Mouse (Mus musculus): ENCODE measurements around the gene Klhl12. TPM values are rescaled to one million over a fixed set of nuclear protein-coding genes. Genes with fewer than 3 reads are reported as not detected.
"Not testable (repeated sequence)": the region's sequence is repeated elsewhere in the genome, so short reads cannot be mapped to it uniquely, and the experiment has no call there.

Gene Klhl12
- polyA plus RNA-seq, 1 experiment from 2014 or later, result 15.9 TPM

- H3K4me3 ChIP-seq; H3K9ac ChIP-seq; ATAC-seq (ENCODE audit: extremely low read depth, insufficient number of reproducible peaks, low FRiP score, low TSS enrichment); H3K4me1 ChIP-seq; H3K4me2 ChIP-seq; H3K9me3 ChIP-seq; H3K36me3 ChIP-seq; H3K27me3 ChIP-seq (replicated peaks); H3K27ac ChIP-seq (replicated peaks): not testable (repeated sequence)
- WGBS, result 88% methylated on average over 10 of the region's 10 CpGs
These were observed 78.4 kb downstream of the Klhl12 start for GRCm38 (mm10) chr1:134533710-134534109.

DNA sequence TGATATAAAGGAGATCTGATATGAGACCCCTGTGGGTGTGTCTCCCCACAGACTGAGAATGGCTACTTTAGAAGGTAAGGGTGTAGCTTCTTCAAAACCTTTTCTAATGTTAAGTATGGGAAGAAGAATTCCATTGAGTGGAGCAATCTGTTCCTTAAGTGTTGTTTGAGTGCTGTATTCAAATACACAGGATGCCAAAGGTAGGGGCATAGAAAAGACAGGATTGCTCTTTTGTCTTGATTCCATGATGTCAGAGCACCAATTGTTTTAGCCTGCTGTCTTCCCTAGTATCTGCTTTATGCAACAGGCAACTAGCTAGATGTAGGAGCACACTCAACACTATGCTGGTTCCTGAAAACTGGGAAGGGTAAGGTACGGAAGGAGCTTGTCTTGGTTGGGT, 79.7 kb downstream of the Klhl12 start:
- H3K4me1 ChIP-seq, result no peaks in the 10 kb centered on the region
- no peaks in the 10 kb centered on the region for H3K9me3 ChIP-seq
- H3K4me2 ChIP-seq, result no peak overlapping the region
- no peak overlapping the region for H3K27ac ChIP-seq (replicated peaks)
- no peak overlapping the region for H3K4me3 ChIP-seq
- 83% methylated on average over 1 of the region's 1 CpGs for WGBS
- H3K9ac ChIP-seq, result no peak overlapping the region
- no peak for ATAC-seq (ENCODE audit: extremely low read depth, insufficient number of reproducible peaks, low FRiP score, low TSS enrichment)
- no peaks in the 10 kb centered on the region for H3K36me3 ChIP-seq
- H3K27me3 ChIP-seq (replicated peaks), result no peaks in the 10 kb centered on the region

- Histone ChIP-seq H3K4me3 (no peak overlapping the region), H3K9me3 (no peaks in the 10 kb centered on the region), H3K27ac (replicated peaks) (no peak overlapping the region), H3K4me2 (no peak overlapping the region), H3K27me3 (replicated peaks) (no peaks in the 10 kb centered on the region), H3K4me1 (no peaks in the 10 kb centered on the region), H3K9ac (no peak overlapping the region), H3K36me3 (no peaks in the 10 kb centered on the region)
- no peak for ATAC-seq (ENCODE audit: extremely low read depth, insufficient number of reproducible peaks, low FRiP score, low TSS enrichment)
- WGBS, result 64% methylated on average over 3 of the region's 3 CpGs
These were observed 80.2 kb downstream of the Klhl12 start for GRCm38 (mm10) chr1:134535513-134535912.

DNA sequence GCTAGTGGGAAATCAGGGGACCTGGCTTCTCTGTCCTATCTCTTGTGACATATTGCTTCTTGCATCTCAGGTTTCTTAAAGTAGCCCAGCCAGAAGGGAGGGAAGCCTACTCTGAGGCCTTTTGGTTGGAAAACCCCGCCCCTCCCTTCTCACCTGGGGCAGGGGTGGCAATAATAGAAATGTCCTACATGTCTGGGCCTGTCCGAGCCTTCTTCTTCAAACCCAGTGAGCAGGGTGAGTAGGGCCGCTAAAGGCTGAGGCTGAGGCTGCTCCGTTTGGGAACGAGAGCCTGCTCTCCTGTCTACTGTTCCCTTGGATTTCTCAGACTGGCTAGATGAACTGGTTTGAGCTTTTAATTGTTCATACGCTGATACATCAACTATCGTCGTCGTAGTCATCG, 85.3 kb downstream of the Klhl12 start:
- Histone ChIP-seq H3K27me3 (replicated peaks) (no peaks in the 10 kb centered on the region), H3K36me3 (no peaks in the 10 kb centered on the region), H3K4me2 (no peak overlapping the region), H3K4me3 (no peak overlapping the region), H3K9me3 (peaks cover 5% of the 10 kb centered on the region), H3K9ac (no peak overlapping the region), H3K4me1 (no peaks in the 10 kb centered on the region), H3K27ac (replicated peaks) (no peak overlapping the region)
- ATAC-seq (ENCODE audit: extremely low read depth, insufficient number of reproducible peaks, low FRiP score, low TSS enrichment), result no peak
- WGBS, result 79% methylated on average over 10 of the region's 10 CpGs

Other genes with a start within 250 kb of the Klhl12 start
- gene Adora1, start 220.1 kb upstream of the Klhl12 start, polyA plus RNA-seq (2015; fragmentation: Nextera tagmentation; extraction: Ambion mirVana), result 8.3 and 9.0 TPM in 2 replicates
- 1.5 and 3.5 TPM in 2 replicates for gene Myog, start 165.5 kb upstream of the Klhl12 start, polyA plus RNA-seq (2015; fragmentation: Nextera tagmentation; extraction: Ambion mirVana)
- gene Ppfia4, start 122.6 kb upstream of the Klhl12 start, polyA plus RNA-seq (2015; fragmentation: Nextera tagmentation; extraction: Ambion mirVana), result 10.9 and 12.6 TPM in 2 replicates
- 54.0 and 63.0 TPM in 2 replicates for gene Tmem183a, start 93.6 kb upstream of the Klhl12 start, polyA plus RNA-seq (2015; fragmentation: Nextera tagmentation; extraction: Ambion mirVana)
- gene 4933406M09Rik, start 69.6 kb upstream of the Klhl12 start, polyA plus RNA-seq (2015; fragmentation: Nextera tagmentation; extraction: Ambion mirVana), result not detected in 2 replicates
- 37.8 and 44.7 TPM in 2 replicates for gene Cyb5r1, start 50.0 kb upstream of the Klhl12 start, polyA plus RNA-seq (2015; fragmentation: Nextera tagmentation; extraction: Ambion mirVana)
- gene Adipor1, start 40.2 kb upstream of the Klhl12 start, polyA plus RNA-seq (2015; fragmentation: Nextera tagmentation; extraction: Ambion mirVana), result 133 and 134 TPM in 2 replicates
- gene Rabif, start 39.1 kb downstream of the Klhl12 start, polyA plus RNA-seq (2015; fragmentation: Nextera tagmentation; extraction: Ambion mirVana), result 28.5 and 29.2 TPM in 2 replicates
- not detected in 2 replicates for gene Mgat4e, start 94.2 kb downstream of the Klhl12 start, polyA plus RNA-seq (2015; fragmentation: Nextera tagmentation; extraction: Ambion mirVana)
- 28.9 and 29.6 TPM in 2 replicates for gene Kdm5b, start 104.6 kb downstream of the Klhl12 start, polyA plus RNA-seq (2015; fragmentation: Nextera tagmentation; extraction: Ambion mirVana)
- gene Syt2, start 191.1 kb downstream of the Klhl12 start, polyA plus RNA-seq (2015; fragmentation: Nextera tagmentation; extraction: Ambion mirVana), result 0.08 and 0.20 TPM in 2 replicates

Measured in heart, embryonic 13.5 days (tissue).